10 mouse cellular contexts compared by ENCODE assay signal in the genomic region with DNA sequence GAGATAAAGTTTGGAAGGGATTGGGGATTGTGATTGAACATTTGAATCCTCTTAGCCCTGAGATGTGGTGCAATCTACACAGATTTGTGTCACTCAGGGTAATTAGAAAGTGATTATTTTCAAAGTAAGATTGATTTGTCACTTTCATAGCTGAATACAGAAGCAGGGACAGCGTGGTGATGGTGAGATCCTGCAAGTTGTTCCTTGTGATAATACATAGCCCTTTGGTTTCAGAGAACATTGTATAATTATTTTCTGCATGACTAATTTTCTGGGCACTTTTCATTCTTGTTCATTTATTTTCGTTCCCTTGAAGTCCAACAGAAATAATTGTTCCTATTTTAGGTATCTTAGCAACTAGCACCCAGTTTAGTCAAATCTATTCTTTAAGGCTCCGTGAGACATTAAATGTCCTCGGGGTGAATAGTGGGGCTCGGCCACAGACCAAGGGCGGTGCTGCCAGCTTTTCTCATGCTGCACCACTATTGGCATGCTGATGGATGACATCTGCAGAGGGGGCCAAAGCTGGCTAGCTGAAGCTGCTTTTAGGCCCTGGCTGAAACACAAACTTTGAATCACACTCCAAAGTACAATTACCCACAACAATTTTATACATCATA.
A peak's percentile ranks its signal among the peaks of the same experiment; 100 is the strongest.
DNase-seq lines count a peak whose midpoint lies in the region; ATAC-seq lines count a peak whose summit lies in the region.
"Had no signal": no experiment of that assay in that cellular context is flagged by ENCODE, and none has a peak within 500 bp of the region (broad histone marks: within the 10 kb centered on the region; RNA-seq: fewer than 3 reads in every experiment).

No protein-coding gene starts in this region.

- H3K27me3 ChIP-seq in midbrain, embryonic 11.5 days (ENCODE audit: control insufficient read depth, insufficient read depth, low read length), result no peaks in the 10 kb centered on the region
- H3K27me3 ChIP-seq in midbrain, embryonic 10.5 days (ENCODE audit: low read depth, poor library complexity, severe bottlenecking), result no peaks in the 10 kb centered on the region
- no peaks in the 10 kb centered on the region for H3K27me3 ChIP-seq in hindbrain, embryonic 15.5 days
- H3K27me3 ChIP-seq: lung, embryonic 15.5 days had no signal

- H3K36me3 ChIP-seq in midbrain, embryonic 11.5 days (ENCODE audit: control insufficient read depth, insufficient read depth, low read length), result no peaks in the 10 kb centered on the region
- H3K36me3 ChIP-seq in midbrain, embryonic 10.5 days, result no peaks in the 10 kb centered on the region
- no peaks in the 10 kb centered on the region for H3K36me3 ChIP-seq in hindbrain, embryonic 15.5 days
- H3K36me3 ChIP-seq: lung, embryonic 15.5 days had no signal

- ATAC-seq in midbrain, embryonic 11.5 days (ENCODE audit: low FRiP score), result peak; percentile 68; the same call in 1 of the 2 replicates
- peak; percentile 87 for ATAC-seq in hindbrain, embryonic 15.5 days (ENCODE audit: low FRiP score, low read depth)

- no peak overlapping the region for H3K4me2 ChIP-seq in midbrain, embryonic 11.5 days
- no peak overlapping the region for H3K4me2 ChIP-seq in hindbrain, embryonic 15.5 days
- H3K4me2 ChIP-seq: lung, embryonic 15.5 days had no signal

- H3K4me1 ChIP-seq in midbrain, embryonic 11.5 days (ENCODE audit: control insufficient read depth, insufficient read depth, low read length), result peaks cover 3% of the 10 kb centered on the region; the same call in 1 of the 2 replicates
- H3K4me1 ChIP-seq in midbrain, embryonic 10.5 days, result peaks cover 17% of the 10 kb centered on the region
- peaks cover 32% of the 10 kb centered on the region for H3K4me1 ChIP-seq in hindbrain, embryonic 15.5 days (replicated peaks)
- H3K4me1 ChIP-seq: lung, embryonic 15.5 days had no signal

- intact Hi-C loops in left cerebral cortex, postnatal 36 days (cut with DNase I), result no loop called here

- H3K4me3 ChIP-seq in midbrain, embryonic 11.5 days (ENCODE audit: low read depth, low read length), result no peak overlapping the region
- no peak overlapping the region for H3K4me3 ChIP-seq in midbrain, embryonic 10.5 days
- no peak overlapping the region for H3K4me3 ChIP-seq in hindbrain, embryonic 15.5 days
- H3K4me3 ChIP-seq: lung, embryonic 15.5 days had no signal

- no peak overlapping the region for H3K27ac ChIP-seq in midbrain, embryonic 11.5 days (ENCODE audit: low read depth, low read length)
- no peak overlapping the region for H3K27ac ChIP-seq in midbrain, embryonic 10.5 days (replicated peaks)
- 0 out of 2 replicates have a peak overlapping the region, but pooled peaks have one; percentile 21 for H3K27ac ChIP-seq in hindbrain, embryonic 15.5 days (replicated peaks)
- H3K27ac ChIP-seq: lung, embryonic 15.5 days had no signal

- no peak for DNase-seq in midbrain, embryonic 11.5 days (ENCODE audit: low spot score, missing footprints)
- DNase-seq in midbrain, embryonic 10.5 days (ENCODE audit: low spot score), result no peak
- DNase-seq in left cerebral cortex, postnatal 36 days (ENCODE audit: low spot score in 2 of 2), result peak; percentile 27 to 36
- peak; percentile 12 for DNase-seq in right cerebral cortex, postnatal 4 days
- no peak for DNase-seq in adrenal gland, adult (ENCODE audit: inconsistent age in 2 of 2, low spot score in 1 of 2)
- DNase-seq in gastrocnemius, adult 18-20 months (ENCODE audit: low spot score), result no peak
- no peak for DNase-seq in retina, postnatal 1 day
- DNase-seq: cerebellum, adult 11-12 months had no signal

- H3K9me3 ChIP-seq in midbrain, embryonic 11.5 days (ENCODE audit: control insufficient read depth, low read length), result no peaks in the 10 kb centered on the region
- H3K9me3 ChIP-seq in midbrain, embryonic 10.5 days (replicated peaks), result no peaks in the 10 kb centered on the region
- H3K9me3 ChIP-seq in hindbrain, embryonic 15.5 days, result no peaks in the 10 kb centered on the region
- H3K9me3 ChIP-seq: lung, embryonic 15.5 days had no signal

- WGBS in midbrain, embryonic 11.5 days, result 27% methylated on average over 6 of the region's 6 CpGs
- 50% methylated on average over 6 of the region's 6 CpGs for WGBS in midbrain, embryonic 10.5 days
- 14% methylated on average over 6 of the region's 6 CpGs for WGBS in hindbrain, embryonic 15.5 days

- H3K9ac ChIP-seq in midbrain, embryonic 11.5 days (ENCODE audit: low read length), result no peak overlapping the region
- H3K9ac ChIP-seq in hindbrain, embryonic 15.5 days, result no peak overlapping the region
- H3K9ac ChIP-seq: lung, embryonic 15.5 days had no signal

Comparison
In these comparisons a context has a peak if more than half of its experiments do, and no peak if none do; other contexts are left out.
1. DNase-seq: peak in left cerebral cortex, postnatal 36 days (2 of 2) and right cerebral cortex, postnatal 4 days (single experiment); none in midbrain, embryonic 11.5 days (single experiment), midbrain, embryonic 10.5 days (single experiment), adrenal gland, adult (0 of 2), gastrocnemius, adult 18-20 months (single experiment) and retina, postnatal 1 day (single experiment).